9 mouse cellular contexts compared by ENCODE assay signal in genomic region chr9:83537921-83538536, GRCm38 (mm10). TPM values are rescaled to one million over a fixed set of nuclear protein-coding genes. Genes with fewer than 3 reads are reported as not detected.
DNase-seq lines count a peak whose midpoint lies in the region; ATAC-seq and TF ChIP-seq lines count a peak whose summit lies in the region.
"Had no signal": no experiment of that assay in that cellular context is flagged by ENCODE, and none has a peak within 500 bp of the region (broad histone marks: within the 10 kb centered on the region; RNA-seq: fewer than 3 reads in every experiment).

No protein-coding gene starts in this region.

- no peak for TF ChIP-seq CTCF in cerebellum, adult 2 months (IDR thresholded peaks at IDR 0.05; ENCODE audit: borderline replicate concordance, insufficient read depth, low read depth, low read length)
- no peak for TF ChIP-seq CTCF in liver, adult 2 months (IDR thresholded peaks at IDR 0.05; ENCODE audit: low read depth, low read length)

- ATAC-seq in liver, embryonic 12.5 days = no peak
- ATAC-seq in heart, embryonic 15.5 days (replicated peaks; ENCODE audit: insufficient number of reproducible peaks, insufficient read depth, low FRiP score, low read depth) = no peak
- ATAC-seq in midbrain, embryonic 16.5 days = 0 out of 2 replicates have a peak, but pooled peaks have one; percentile 36
- ATAC-seq in erythroblast, adult 5-6 weeks (replicated peaks; ENCODE audit: low FRiP score, poor library complexity, severe bottlenecking) = no peak

- no peaks in the 10 kb centered on the region for H3K36me3 ChIP-seq in liver, adult 2 months (ENCODE audit: control insufficient read depth, insufficient read depth, low read length)
- no peaks in the 10 kb centered on the region for H3K36me3 ChIP-seq in liver, embryonic 12.5 days
- H3K36me3 ChIP-seq in heart, embryonic 15.5 days = no peaks in the 10 kb centered on the region
- no peaks in the 10 kb centered on the region for H3K36me3 ChIP-seq in midbrain, embryonic 16.5 days (ENCODE audit: control insufficient read depth, insufficient read depth, low read length)

- no peaks in the 10 kb centered on the region for H3K27me3 ChIP-seq in cerebellum, adult 2 months (ENCODE audit: control insufficient read depth, insufficient read depth, low read length)
- no peaks in the 10 kb centered on the region for H3K27me3 ChIP-seq in liver, adult 2 months (ENCODE audit: control insufficient read depth, insufficient read depth, low read length)
- no peaks in the 10 kb centered on the region for H3K27me3 ChIP-seq in liver, embryonic 12.5 days (replicated peaks)
- no peaks in the 10 kb centered on the region for H3K27me3 ChIP-seq in heart, embryonic 15.5 days
- no peaks in the 10 kb centered on the region for H3K27me3 ChIP-seq in midbrain, embryonic 16.5 days (ENCODE audit: control insufficient read depth, insufficient read depth, low read depth, low read length)

- H3K27ac ChIP-seq in cerebellum, adult 2 months (ENCODE audit: insufficient read depth, low read length) = no peak overlapping the region
- H3K27ac ChIP-seq in liver, adult 2 months (replicated peaks; ENCODE audit: insufficient read depth, low read depth, low read length) = no peak overlapping the region
- H3K27ac ChIP-seq in liver, embryonic 12.5 days = no peak overlapping the region
- peak overlapping the region; percentile 50 for H3K27ac ChIP-seq in heart, embryonic 15.5 days
- H3K27ac ChIP-seq in midbrain, embryonic 16.5 days (ENCODE audit: low read length) = no peak overlapping the region
- H3K27ac ChIP-seq: kidney, postnatal 0 days had no signal

- 0 out of 2 replicates have a peak, but pooled peaks cover 2% of the 10 kb centered on the region for H3K4me1 ChIP-seq in cerebellum, adult 2 months (ENCODE audit: control insufficient read depth, insufficient read depth, low read length)
- peaks cover 9% of the 10 kb centered on the region for H3K4me1 ChIP-seq in liver, adult 2 months (ENCODE audit: control insufficient read depth, insufficient read depth, low read length)
- peaks cover 7% of the 10 kb centered on the region; the same call in 1 of the 2 replicates for H3K4me1 ChIP-seq in liver, embryonic 12.5 days
- peaks cover 34% of the 10 kb centered on the region for H3K4me1 ChIP-seq in heart, embryonic 15.5 days (replicated peaks)
- peaks cover 4% of the 10 kb centered on the region; the same call in 1 of the 2 replicates for H3K4me1 ChIP-seq in midbrain, embryonic 16.5 days (ENCODE audit: control insufficient read depth, insufficient read depth, low read length)

- H3K9me3 ChIP-seq in liver, embryonic 12.5 days (replicated peaks) = no peaks in the 10 kb centered on the region
- no peaks in the 10 kb centered on the region for H3K9me3 ChIP-seq in heart, embryonic 15.5 days (replicated peaks)
- no peaks in the 10 kb centered on the region for H3K9me3 ChIP-seq in midbrain, embryonic 16.5 days (replicated peaks; ENCODE audit: control insufficient read depth, low read length, poor library complexity, severe bottlenecking)

- no peak overlapping the region for H3K4me3 ChIP-seq in cerebellum, adult 2 months (replicated peaks; ENCODE audit: insufficient read depth, low read depth, low read length)
- H3K4me3 ChIP-seq in liver, adult 2 months (ENCODE audit: insufficient read depth, low read depth, low read length) = no peak overlapping the region
- no peak overlapping the region for H3K4me3 ChIP-seq in liver, embryonic 12.5 days
- H3K4me3 ChIP-seq in heart, embryonic 15.5 days = no peak overlapping the region
- no peak overlapping the region for H3K4me3 ChIP-seq in midbrain, embryonic 16.5 days (ENCODE audit: low read depth, low read length)

- no peak for TF ChIP-seq POLR2A in cerebellum, adult 2 months (IDR thresholded peaks at IDR 0.05; ENCODE audit: borderline replicate concordance, insufficient read depth, low read length)
- no peak for TF ChIP-seq POLR2A in liver, adult 2 months (IDR thresholded peaks at IDR 0.05; ENCODE audit: extremely low read depth, insufficient read depth, low read length)

- peak; percentile 49 to 59 for DNase-seq in cerebellum, postnatal 14 days
- no peak for DNase-seq in cerebellum, adult 2 months
- DNase-seq in liver, adult 2 months (ENCODE audit: extremely low read depth, low read depth, low spot score) = peak; percentile 20
- no peak for DNase-seq in spleen, adult 18-20 months

- no peaks in the 10 kb centered on the region for H3K79me2 ChIP-seq in liver, adult 2 months (ENCODE audit: control insufficient read depth, insufficient read depth, low read length)

- 36% methylated on average over 15 of the region's 15 CpGs for WGBS in cerebellum, adult 2 months
- WGBS in liver, adult 2 months = 76% methylated on average over 15 of the region's 15 CpGs
- WGBS in liver, embryonic 12.5 days (ENCODE audit: insufficient replicate concordance) = 54% methylated on average over 15 of the region's 15 CpGs
- WGBS in heart, embryonic 15.5 days = 50% methylated on average over 15 of the region's 15 CpGs
- 41% methylated on average over 15 of the region's 15 CpGs for WGBS in midbrain, embryonic 16.5 days

- H3K9ac ChIP-seq in liver, adult 2 months (ENCODE audit: low read depth, low read length) = no peak overlapping the region
- no peak overlapping the region for H3K9ac ChIP-seq in liver, embryonic 12.5 days
- no peak overlapping the region for H3K9ac ChIP-seq in heart, embryonic 15.5 days
- no peak overlapping the region for H3K9ac ChIP-seq in midbrain, embryonic 16.5 days (ENCODE audit: low read depth, low read length)

- no peak overlapping the region for H3K4me2 ChIP-seq in liver, embryonic 12.5 days
- 0 out of 2 replicates have a peak overlapping the region, but pooled peaks have one; percentile 13 for H3K4me2 ChIP-seq in heart, embryonic 15.5 days
- H3K4me2 ChIP-seq in midbrain, embryonic 16.5 days (ENCODE audit: low read length) = no peak overlapping the region

RNA-seq across cellular contexts. Expression of gene Sh3bgrl2, which starts 10.1 kb away (rescaled TPM):
- 29.1 and 29.9 TPM in 2 replicates for polyA plus RNA-seq in cerebellum, adult 2 months (2012; rRNA removed)
- total RNA-seq in liver, adult 2 months (2014; rRNA removed) = 22.7 and 25.0 TPM in 2 replicates
- polyA plus RNA-seq in liver, adult 2 months (2012; rRNA removed) = 8.4 and 9.6 TPM in 2 replicates
- 9.7 and 10.8 TPM in 2 replicates for polyA plus RNA-seq in liver, embryonic 12.5 days (2016; fragmentation: Nextera tagmentation; extraction: Ambion mirVana)
- polyA plus RNA-seq in heart, embryonic 15.5 days (2015; fragmentation: Nextera tagmentation; extraction: Ambion mirVana) = 11.1 and 11.9 TPM in 2 replicates
- polyA plus RNA-seq in midbrain, embryonic 16.5 days (2015; fragmentation: Nextera tagmentation; extraction: Ambion mirVana) = 8.4 and 10.3 TPM in 2 replicates
- 0.84 TPM in 1 of 2 replicates, not detected in the other for total RNA-seq in erythroblast, adult 5-6 weeks (2015; ENCODE audit: low replicate concordance)
- 0.17 TPM in 1 of 2 replicates, not detected in the other for total RNA-seq in erythroblast, adult 5-6 weeks (2017; ENCODE audit: low replicate concordance)

Comparison
In these comparisons a context has a peak if more than half of its experiments do, and no peak if none do; other contexts are left out.
1. DNase-seq: peak in cerebellum, postnatal 14 days (2 of 2) and liver, adult 2 months (single experiment); none in cerebellum, adult 2 months (0 of 2) and spleen, adult 18-20 months (0 of 2).